19 mouse cellular contexts compared by ENCODE assay signal in genomic region chr7:142539828-142540227, GRCm38 (mm10). TPM values are rescaled to one million over a fixed set of nuclear protein-coding genes. Genes with fewer than 3 reads are reported as not detected.
DNase-seq lines count a peak whose midpoint lies in the region; ATAC-seq and TF ChIP-seq lines count a peak whose summit lies in the region.
"Had no signal": no experiment of that assay in that cellular context is flagged by ENCODE, and none has a peak within 500 bp of the region (broad histone marks: within the 10 kb centered on the region; RNA-seq: fewer than 3 reads in every experiment).

No protein-coding gene starts in this region.

- no peak for DNase-seq in heart, adult 18-20 months
- DNase-seq in lung, embryonic 14.5 days, result peak; percentile 79
- no peak for DNase-seq in lung, postnatal 25 days (ENCODE audit: low spot score)
- no peak for DNase-seq in c-Kit-positive CD71-positive TER-119-positive erythroid progenitor cells, embryonic 14.5 days (ENCODE audit: low spot score)
- no peak for DNase-seq in frontal cortex, adult 2 months (ENCODE audit: extremely low spot score in 1 of 2, low spot score in 1 of 2)
- DNase-seq: cerebellum, adult 18-20 months; gastrocnemius, adult 2 months; heart, postnatal 14 days; kidney, adult 8-10 months; right cerebral cortex, postnatal 14 days; thymus, postnatal 4 days had no signal

- no peaks in the 10 kb centered on the region for H3K27me3 ChIP-seq in heart, embryonic 14.5 days (ENCODE audit: control insufficient read depth, insufficient read depth, low read length)
- no peaks in the 10 kb centered on the region for H3K27me3 ChIP-seq in lung, embryonic 14.5 days (ENCODE audit: insufficient read depth, low read length)
- H3K27me3 ChIP-seq in intestine, embryonic 16.5 days (replicated peaks; ENCODE audit: control insufficient read depth, insufficient read depth, low read length), result no peaks in the 10 kb centered on the region
- H3K27me3 ChIP-seq in stomach, embryonic 14.5 days (ENCODE audit: control insufficient read depth, insufficient read depth, low read length), result no peaks in the 10 kb centered on the region
- H3K27me3 ChIP-seq: forebrain, embryonic 12.5 days; liver, embryonic 15.5 days had no signal

- peak overlapping the region; percentile 36 to 64 for H3K27ac ChIP-seq in heart, embryonic 14.5 days (replicated peaks in 1 of 2; ENCODE audit: control insufficient read depth in 1 of 2, insufficient read depth in 1 of 2, low read depth in 2 of 2, low read length in 2 of 2)
- H3K27ac ChIP-seq in lung, embryonic 14.5 days (ENCODE audit: low read depth), result peak overlapping the region; percentile 83
- peak overlapping the region; percentile 26 for H3K27ac ChIP-seq in intestine, embryonic 16.5 days (ENCODE audit: low read length)
- peak overlapping the region; percentile 96; the same call in 1 of the 2 replicates for H3K27ac ChIP-seq in stomach, embryonic 14.5 days (ENCODE audit: low read length)
- H3K27ac ChIP-seq: gastrocnemius, adult 2 months had no signal

- peaks cover 22% of the 10 kb centered on the region; the same call in 1 of the 2 replicates for H3K36me3 ChIP-seq in heart, embryonic 14.5 days (ENCODE audit: control insufficient read depth, insufficient read depth, low read length)
- peaks cover 16% of the 10 kb centered on the region for H3K36me3 ChIP-seq in lung, embryonic 14.5 days (ENCODE audit: insufficient read depth)
- H3K36me3 ChIP-seq in intestine, embryonic 16.5 days (ENCODE audit: control insufficient read depth, insufficient read depth, low read length), result no peaks in the 10 kb centered on the region
- peaks cover 4% of the 10 kb centered on the region; the same call in 1 of the 2 replicates for H3K36me3 ChIP-seq in stomach, embryonic 14.5 days (ENCODE audit: control insufficient read depth, insufficient read depth, low read length)

- no peak for TF ChIP-seq CTCF in lung, embryonic 14.5 days (IDR thresholded peaks at IDR 0.05; ENCODE audit: low read depth)

- peaks cover 31 to 39% of the 10 kb centered on the region in 2 experiments for H3K4me1 ChIP-seq in heart, embryonic 14.5 days (ENCODE audit: control insufficient read depth in 2 of 2, insufficient read depth in 2 of 2, low read length in 2 of 2)
- peaks cover 37% of the 10 kb centered on the region for H3K4me1 ChIP-seq in lung, embryonic 14.5 days (ENCODE audit: insufficient read depth)
- H3K4me1 ChIP-seq in intestine, embryonic 16.5 days (ENCODE audit: control insufficient read depth, insufficient read depth, low read length), result peaks cover 56% of the 10 kb centered on the region
- H3K4me1 ChIP-seq in stomach, embryonic 14.5 days (ENCODE audit: control insufficient read depth, insufficient read depth, low read length), result peaks cover 50% of the 10 kb centered on the region

- 70% methylated on average over 8 of the region's 8 CpGs for WGBS in heart, embryonic 14.5 days
- WGBS in lung, embryonic 14.5 days, result 35% methylated on average over 8 of the region's 8 CpGs
- 59% methylated on average over 8 of the region's 8 CpGs for WGBS in intestine, embryonic 16.5 days
- 49% methylated on average over 8 of the region's 8 CpGs for WGBS in stomach, embryonic 14.5 days

- H3K9me3 ChIP-seq in heart, embryonic 14.5 days (ENCODE audit: control insufficient read depth, low read length), result no peaks in the 10 kb centered on the region
- no peaks in the 10 kb centered on the region for H3K9me3 ChIP-seq in lung, embryonic 14.5 days (ENCODE audit: low read depth, low read length)
- no peaks in the 10 kb centered on the region for H3K9me3 ChIP-seq in intestine, embryonic 16.5 days (ENCODE audit: control insufficient read depth, low read length)
- H3K9me3 ChIP-seq in stomach, embryonic 14.5 days (ENCODE audit: control insufficient read depth, low read depth, low read length), result no peaks in the 10 kb centered on the region
- H3K9me3 ChIP-seq: forebrain, embryonic 12.5 days; liver, embryonic 15.5 days had no signal

- H3K9ac ChIP-seq in heart, embryonic 14.5 days (ENCODE audit: low read length), result no peak overlapping the region
- H3K9ac ChIP-seq in lung, embryonic 14.5 days, result no peak overlapping the region
- no peak overlapping the region for H3K9ac ChIP-seq in intestine, embryonic 16.5 days (ENCODE audit: low read depth, low read length)
- no peak overlapping the region for H3K9ac ChIP-seq in stomach, embryonic 14.5 days (replicated peaks; ENCODE audit: low read depth, low read length)
- H3K9ac ChIP-seq: forebrain, embryonic 12.5 days; liver, embryonic 15.5 days had no signal

- H3K4me2 ChIP-seq in heart, embryonic 14.5 days (ENCODE audit: low read length), result no peak overlapping the region
- H3K4me2 ChIP-seq in lung, embryonic 14.5 days, result no peak overlapping the region
- no peak overlapping the region for H3K4me2 ChIP-seq in intestine, embryonic 16.5 days (ENCODE audit: low read depth, low read length)
- no peak overlapping the region for H3K4me2 ChIP-seq in stomach, embryonic 14.5 days (replicated peaks; ENCODE audit: low read depth, low read length)
- H3K4me2 ChIP-seq: forebrain, embryonic 12.5 days; liver, embryonic 15.5 days had no signal

- ATAC-seq in heart, embryonic 14.5 days (ENCODE audit: insufficient number of reproducible peaks, insufficient read depth, low FRiP score, low read depth), result no peak
- ATAC-seq in lung, embryonic 14.5 days (ENCODE audit: insufficient read depth), result no peak
- no peak for ATAC-seq in intestine, embryonic 16.5 days
- ATAC-seq in stomach, embryonic 14.5 days (ENCODE audit: insufficient number of reproducible peaks, insufficient read depth, low FRiP score, low read depth), result no peak

- no peak overlapping the region for H3K4me3 ChIP-seq in heart, embryonic 14.5 days (ENCODE audit: control insufficient read depth in 1 of 2, insufficient read depth in 1 of 2, low read depth in 1 of 2, low read length in 2 of 2)
- no peak overlapping the region for H3K4me3 ChIP-seq in lung, embryonic 14.5 days (ENCODE audit: low read depth, low read length)
- H3K4me3 ChIP-seq in intestine, embryonic 16.5 days (ENCODE audit: low read length), result no peak overlapping the region
- no peak overlapping the region for H3K4me3 ChIP-seq in stomach, embryonic 14.5 days (ENCODE audit: low read depth, low read length)
- H3K4me3 ChIP-seq: forebrain, embryonic 12.5 days; gastrocnemius, adult 2 months; liver, embryonic 15.5 days had no signal

RNA-seq across cellular contexts. Expression of gene Mrpl23, which starts 7.3 kb away (rescaled TPM):
- 23.5 and 23.8 TPM in 2 replicates for polyA plus RNA-seq in heart, embryonic 14.5 days (2014; fragmentation: Nextera tagmentation; extraction: Ambion mirVana)
- total RNA-seq in heart, adult 18-20 months (2021), result 10 to 100 TPM; 12.2 to 29.0 TPM
- polyA plus RNA-seq in lung, embryonic 14.5 days (2014; fragmentation: Nextera tagmentation; extraction: Ambion mirVana), result 20.3 and 31.0 TPM in 2 replicates
- polyA plus RNA-seq in intestine, embryonic 16.5 days (2015; fragmentation: Nextera tagmentation; extraction: Ambion mirVana), result 50.3 and 58.1 TPM in 2 replicates
- 32.6 and 35.6 TPM in 2 replicates for polyA plus RNA-seq in stomach, embryonic 14.5 days (2014; fragmentation: Nextera tagmentation; extraction: Ambion mirVana)
- polyA plus RNA-seq in frontal cortex, adult 2 months (2012; rRNA removed), result 81.6 and 81.9 TPM in 2 replicates

RNA-seq across cellular contexts. Expression of gene Tnnt3, which starts 41.2 kb away (rescaled TPM):
- polyA plus RNA-seq in heart, embryonic 14.5 days (2014; fragmentation: Nextera tagmentation; extraction: Ambion mirVana), result 3.9 and 5.8 TPM in 2 replicates
- under 1 TPM in 1 of 2 experiments, not detected in 1; 0.67 TPM for total RNA-seq in heart, adult 18-20 months (2021)
- polyA plus RNA-seq in lung, embryonic 14.5 days (2014; fragmentation: Nextera tagmentation; extraction: Ambion mirVana), result 1.5 and 2.5 TPM in 2 replicates
- polyA plus RNA-seq in intestine, embryonic 16.5 days (2015; fragmentation: Nextera tagmentation; extraction: Ambion mirVana), result 2.1 and 3.2 TPM in 2 replicates
- polyA plus RNA-seq in stomach, embryonic 14.5 days (2014; fragmentation: Nextera tagmentation; extraction: Ambion mirVana), result 2.2 and 2.6 TPM in 2 replicates
- polyA plus RNA-seq in frontal cortex, adult 2 months (2012; rRNA removed), result 0.50 and 1.8 TPM in 2 replicates
- total RNA-seq: layer of hippocampus, postnatal 25 days; megakaryocyte-erythroid progenitor cell, adult 5-6 weeks; MEL had no signal

Comparison
In these comparisons a context has a peak if more than half of its experiments do, and no peak if none do; other contexts are left out.
1. H3K27ac ChIP-seq: peak in every context shown above with its lines; median percentile 96 in stomach, embryonic 14.5 days; 83 in lung, embryonic 14.5 days; 50 in heart, embryonic 14.5 days; 26 in intestine, embryonic 16.5 days.